Mouse (Mus musculus) ovary, adult 18-20 months (tissue): ENCODE measurements around the gene March8.

Source experiments
- DNase-seq: peaks from one replicate; pipeline ENCODE4 v3.0.0; 2022; ENCODE audit warnings: low spot score, mixed read lengths

March8 gene

DNA sequence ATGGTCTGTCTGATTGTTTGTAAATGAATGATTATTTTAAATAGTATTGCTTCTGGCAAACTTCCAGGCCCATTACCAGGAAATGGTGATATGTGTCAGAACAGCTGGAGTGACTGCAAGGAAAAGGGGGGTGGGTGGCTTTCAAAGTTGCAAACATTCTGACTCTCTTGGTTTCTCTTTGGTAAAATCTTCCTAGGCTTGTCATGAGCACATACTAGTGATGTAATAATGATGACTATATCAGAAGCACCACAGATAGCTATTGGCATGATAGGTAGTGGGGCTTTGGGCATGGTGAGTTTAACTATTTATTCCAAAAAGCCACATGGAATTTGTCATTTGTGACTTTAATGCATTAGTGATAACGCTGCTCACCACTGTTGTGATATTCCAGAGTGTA, 36.3 kb downstream of the March8 start:
- DNase-seq = no peak

GRCm38 (mm10) chr6:116374618-116375017, 36.8 kb downstream of the March8 start:
- DNase-seq = no peak

DNA sequence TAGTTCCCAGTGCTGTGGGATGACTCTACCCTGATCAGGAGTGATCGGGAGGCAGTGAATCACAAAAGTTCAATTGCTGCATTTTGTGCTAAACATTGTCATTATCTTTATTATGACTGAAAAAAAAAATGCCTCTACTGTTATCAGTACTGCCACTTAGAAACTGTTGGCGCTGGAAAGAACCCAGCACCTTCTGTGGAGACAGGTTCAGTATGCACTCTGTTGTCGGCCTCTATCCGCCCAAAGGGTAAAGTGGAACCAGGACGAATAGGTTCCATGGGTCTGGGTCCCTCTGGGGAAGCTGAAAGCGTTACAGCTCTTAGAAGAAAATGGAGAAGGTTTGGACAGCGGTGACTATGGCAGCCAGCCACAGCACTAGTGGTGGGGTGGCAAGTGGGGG, 41.1 kb downstream of the March8 start:
- DNase-seq = no peak

DNA sequence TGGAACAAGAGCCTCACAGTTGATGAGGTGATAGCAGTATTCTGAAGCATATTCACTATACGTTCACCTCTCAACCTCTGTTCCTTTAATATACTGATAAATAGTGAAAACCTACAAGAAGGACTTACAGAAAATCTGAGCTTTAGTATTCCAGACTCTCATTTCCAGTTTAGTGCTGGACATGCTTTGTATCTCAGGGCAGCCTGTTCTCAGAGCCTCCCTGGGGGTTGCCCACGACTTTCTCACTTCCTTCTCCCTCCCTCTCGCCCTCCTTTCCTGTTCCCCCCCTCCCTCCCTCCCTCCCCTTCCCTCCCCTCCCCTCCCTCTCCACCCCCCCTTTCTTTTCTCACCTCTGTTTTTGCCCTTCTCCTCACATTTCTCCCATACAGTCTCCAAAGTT, 42.3 kb downstream of the March8 start:
- DNase-seq = no peak

DNA sequence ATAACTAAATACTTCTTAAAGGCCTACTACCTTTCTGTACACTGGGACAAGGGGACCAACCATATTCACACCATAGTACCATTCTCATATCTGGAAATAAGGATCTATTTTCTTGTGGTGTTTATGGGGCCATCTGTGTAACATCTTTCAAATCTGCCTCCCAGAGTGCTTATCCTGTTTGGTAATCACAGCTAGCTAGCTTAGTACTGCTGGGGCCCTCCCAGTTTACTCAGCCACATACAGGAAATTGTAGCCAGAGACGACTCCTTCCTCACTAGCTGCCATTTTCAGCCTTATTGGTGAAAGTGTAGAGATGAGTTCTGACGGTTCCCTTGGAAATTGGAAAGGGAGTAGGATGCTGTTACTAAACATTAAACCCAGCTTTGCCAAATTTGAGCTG, 43.8 kb downstream of the March8 start:
- DNase-seq = no peak

GRCm38 (mm10) chr6:116383582-116383981, 45.8 kb downstream of the March8 start:
- no peak for DNase-seq

DNA sequence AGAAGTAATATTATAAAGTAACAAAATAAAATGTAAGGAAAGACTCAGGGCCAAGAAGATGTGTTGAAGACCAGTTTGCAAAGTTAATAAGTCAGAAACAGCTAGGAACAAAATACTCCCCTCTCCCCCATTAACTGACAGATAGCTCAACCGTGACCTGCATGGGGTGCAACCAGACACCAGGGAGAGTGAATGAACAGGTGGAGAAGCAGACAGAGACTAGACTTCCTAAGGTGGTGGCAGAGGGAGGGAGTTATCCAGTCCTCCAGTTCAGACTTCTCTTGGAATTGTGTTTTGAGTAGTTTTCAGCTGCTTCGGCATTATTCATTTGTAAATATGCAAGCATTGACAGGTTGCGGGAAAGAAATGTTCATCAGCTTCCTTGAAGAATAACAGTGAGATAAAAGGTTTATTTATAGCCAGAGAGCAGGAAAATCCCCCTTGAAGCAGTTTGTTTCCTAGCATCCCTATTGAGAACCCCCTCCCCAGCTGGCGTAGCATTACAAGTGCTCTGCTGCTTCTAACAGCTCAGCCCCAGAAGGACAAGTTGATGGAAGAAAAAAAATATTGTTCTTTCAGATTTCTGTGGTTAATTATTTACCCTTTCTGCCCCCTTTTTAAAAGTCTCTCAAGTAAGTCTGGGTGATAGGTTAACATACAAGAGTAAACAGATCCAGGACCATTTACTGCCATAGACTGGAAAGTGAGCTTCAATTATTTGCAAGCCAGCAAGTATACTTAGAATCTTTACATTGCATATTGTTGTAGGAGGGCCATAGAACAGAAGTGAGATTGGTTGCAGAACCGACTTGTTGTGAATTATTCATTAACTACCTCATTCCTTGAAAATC, 47.6 kb downstream of the March8 start:
- no peak for DNase-seq

GRCm38 (mm10) chr6:116386045-116386415, 48.2 kb downstream of the March8 start:
- no peak for DNase-seq

DNA sequence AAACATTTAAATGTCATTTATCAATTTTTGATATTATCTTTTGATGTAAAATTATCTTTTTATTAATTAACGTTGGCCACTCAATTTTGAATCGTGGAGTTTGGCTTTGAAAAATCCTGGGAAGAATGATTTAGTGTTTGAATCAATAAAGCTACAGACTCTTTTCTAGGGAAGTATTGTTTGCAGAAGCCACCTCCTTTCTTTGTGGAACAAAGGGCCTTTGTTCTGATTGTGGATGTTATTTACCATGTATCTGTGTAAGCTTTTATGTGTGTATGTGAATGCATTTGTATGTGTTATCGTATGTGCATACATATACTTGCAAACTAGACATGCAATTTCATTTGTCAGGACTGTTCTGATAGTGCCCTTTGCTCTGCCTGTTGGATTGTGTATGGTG, 48.7 kb downstream of the March8 start:
- no peak for DNase-seq

GRCm38 (mm10) chr6:116388068-116388467, 50.2 kb downstream of the March8 start:
- DNase-seq = no peak

DNA sequence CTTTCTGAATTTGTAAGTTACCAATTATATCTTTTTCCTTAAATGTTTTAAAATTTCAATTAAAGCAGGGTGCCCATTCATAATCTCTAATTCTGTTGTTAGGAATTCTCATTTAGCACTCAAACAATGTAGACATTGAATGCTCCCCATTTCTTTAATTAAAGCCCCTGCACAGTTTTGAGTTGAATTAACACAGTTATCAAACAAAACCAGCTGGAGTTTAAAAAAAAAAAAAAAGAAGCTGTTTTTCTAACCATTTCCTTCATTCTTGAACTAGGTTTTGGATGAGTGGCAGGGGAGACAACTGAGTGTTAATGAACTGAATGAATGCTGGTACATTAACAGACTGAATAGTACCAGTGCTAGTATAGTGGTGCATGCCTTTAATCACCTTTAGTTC, 51.7 kb downstream of the March8 start:
- DNase-seq = no peak

- DNase-seq = no peak
Measured at GRCm38 (mm10) chr6:116394916-116395648, 57.3 kb downstream of the March8 start.

DNA sequence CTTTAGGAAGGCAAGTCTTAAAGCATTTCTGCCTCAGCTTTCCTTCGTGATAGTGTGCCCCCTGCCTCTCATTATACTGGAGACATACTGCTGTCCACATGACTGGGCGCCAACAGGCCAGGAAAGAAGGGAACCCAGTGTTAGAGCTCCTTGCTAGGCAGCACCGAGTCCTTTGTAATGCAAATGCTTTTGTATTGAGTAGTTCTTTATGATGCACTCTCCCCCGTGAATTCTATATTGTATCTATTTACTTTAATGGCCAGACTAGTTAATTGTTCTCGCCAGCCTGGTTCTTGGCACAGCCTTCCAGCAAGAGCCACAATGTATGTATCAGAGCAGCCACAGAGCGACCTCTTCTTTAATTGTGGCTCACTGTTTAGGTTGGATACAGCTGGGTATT, 59.8 kb downstream of the March8 start:
- DNase-seq = no peak

DNA sequence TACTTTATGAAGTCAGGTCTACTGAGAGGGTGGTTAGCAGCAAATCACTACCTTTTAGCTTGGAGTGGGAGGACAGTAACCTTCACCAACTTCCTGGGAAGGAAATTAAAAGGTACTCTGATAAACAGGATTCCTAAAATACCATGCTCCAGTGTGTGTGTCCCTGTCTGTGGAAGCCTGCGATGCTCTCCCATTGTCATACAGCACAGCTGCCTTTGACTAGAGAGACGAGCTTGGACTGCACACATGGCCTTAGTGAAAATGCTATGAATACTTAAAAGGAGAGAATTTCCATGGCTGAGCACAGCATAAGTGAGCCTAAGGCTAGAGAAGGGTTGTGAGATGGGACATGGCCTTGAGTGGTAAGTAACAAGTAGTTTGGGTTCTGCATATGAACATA, 60.3 kb downstream of the March8 start:
- no peak for DNase-seq

GRCm38 (mm10) chr6:116401746-116402423, 64.1 kb downstream of the March8 start:
- no peak for DNase-seq

DNA sequence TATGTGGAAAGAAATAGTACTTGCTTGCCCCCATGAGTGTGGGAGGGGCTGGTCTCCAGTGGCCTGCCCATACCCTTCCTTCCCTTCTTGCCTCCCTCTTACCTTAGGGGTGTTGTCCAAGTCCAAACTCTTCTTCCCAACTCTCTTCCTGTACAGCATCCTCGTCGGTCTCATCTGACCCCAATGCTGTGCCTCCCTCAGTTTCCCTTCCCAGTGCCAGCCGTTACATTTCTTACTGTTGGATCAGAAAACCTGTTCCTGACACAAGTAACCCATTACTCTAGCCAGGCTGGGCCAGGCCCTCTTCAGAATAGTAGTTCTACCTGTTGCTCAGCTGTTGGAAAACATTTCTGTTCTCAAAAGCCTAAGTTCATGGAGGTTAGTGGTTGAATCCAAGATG, 64.6 kb downstream of the March8 start:
- DNase-seq = no peak

- no peak for DNase-seq
Measured at GRCm38 (mm10) chr6:116405243-116405642, 67.4 kb downstream of the March8 start.

DNA sequence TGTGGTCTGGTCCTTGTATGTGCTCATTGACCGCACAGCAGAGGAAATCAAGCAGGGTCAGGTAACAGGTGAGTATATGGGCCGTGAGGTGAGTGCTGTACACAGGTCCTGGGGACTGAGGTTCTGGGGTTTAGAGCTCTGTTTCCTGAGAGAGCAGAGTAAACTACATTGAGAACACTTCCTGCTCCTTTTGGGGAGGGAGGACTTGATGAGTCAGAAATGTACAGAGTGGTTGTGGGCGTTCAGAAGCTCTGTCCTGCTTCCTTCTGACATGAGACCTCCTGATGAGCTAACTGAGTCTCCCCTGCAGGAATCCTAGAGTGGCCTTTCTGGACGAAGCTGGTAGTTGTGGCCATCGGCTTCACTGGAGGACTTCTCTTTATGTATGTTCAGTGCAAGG, 67.9 kb downstream of the March8 start:
- DNase-seq = no peak

- no peak for DNase-seq
Measured at GRCm38 (mm10) chr6:116406152-116406551, 68.3 kb downstream of the March8 start.

DNA sequence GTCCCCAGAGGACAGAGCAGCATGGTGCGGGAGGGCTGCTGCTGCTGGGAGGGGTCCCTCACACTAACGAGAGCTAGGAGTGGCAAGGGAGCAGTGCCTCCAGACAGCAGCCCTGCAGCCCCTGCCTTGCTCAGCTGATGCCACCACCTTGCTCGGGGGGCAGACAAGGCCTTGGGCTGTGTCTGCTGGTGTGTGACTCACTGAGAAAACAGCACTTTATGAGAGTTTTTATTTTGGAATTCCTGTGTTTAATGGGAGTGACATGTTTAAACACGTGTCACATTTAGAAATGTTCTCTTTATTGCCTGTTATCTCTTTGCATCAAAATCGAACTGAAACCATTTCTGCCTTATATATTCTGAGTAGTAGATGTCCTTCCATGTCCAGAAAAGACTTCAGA, 68.9 kb downstream of the March8 start:
- DNase-seq = peak; percentile 37

DNA sequence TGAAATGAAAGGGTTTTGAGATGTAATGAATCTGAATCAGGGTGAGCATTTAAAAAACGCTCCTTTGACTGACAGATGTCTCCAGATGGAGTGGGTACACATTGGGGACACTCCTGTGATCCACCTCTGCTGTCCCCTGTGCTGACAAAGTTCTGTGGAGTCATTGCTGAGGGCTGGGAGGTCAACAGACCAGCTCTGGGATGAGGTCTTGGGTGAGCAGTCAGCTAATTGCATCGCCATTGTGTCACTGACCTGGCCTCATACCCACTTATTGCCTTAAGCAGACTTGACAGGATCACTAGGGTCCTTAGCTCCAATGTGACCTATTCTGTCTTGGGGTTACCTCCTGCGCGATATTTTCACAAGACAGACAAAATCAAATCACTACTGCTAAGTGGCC, 69.4 kb downstream of the March8 start:
- DNase-seq = no peak

GRCm38 (mm10) chr6:116407956-116408657, 70.3 kb downstream of the March8 start:
- peak; percentile 79 for DNase-seq
